Mouse (Mus musculus): ENCODE measurements around the gene Adamts10. TPM values are rescaled to one million over a fixed set of nuclear protein-coding genes. Genes with fewer than 3 reads are reported as not detected.

Adamts10 gene
- polyA plus RNA-seq, 1 experiment from 2014 or later = 103 TPM

DNA sequence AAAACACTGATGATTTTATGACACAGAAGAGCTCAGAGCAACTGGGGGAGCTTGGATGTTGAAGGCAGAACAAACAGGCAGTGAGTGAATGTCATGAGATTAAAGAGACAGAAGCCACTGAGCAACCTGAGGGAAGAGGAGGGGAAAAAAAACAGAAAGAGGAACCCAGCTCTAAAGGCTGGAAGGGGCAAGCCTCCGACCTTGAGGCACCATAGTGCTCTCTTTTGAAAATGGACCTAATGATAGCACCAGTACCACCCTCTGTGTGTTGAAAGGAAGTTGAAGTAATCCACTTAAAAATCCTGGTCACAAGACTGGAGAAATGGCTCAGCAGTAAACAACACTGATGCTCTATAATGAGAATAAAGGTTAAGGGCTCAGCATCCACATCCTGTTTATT lies 40.6 kb downstream of the Adamts10 start:
- H3K4me3 ChIP-seq = no peak overlapping the region
- H3K27me3 ChIP-seq (ENCODE audit: low read depth, poor library complexity, severe bottlenecking) = no peaks in the 10 kb centered on the region
- no peak for DNase-seq (ENCODE audit: low spot score)
- no peak overlapping the region for H3K27ac ChIP-seq
- WGBS = 64% methylated on average over 1 of the region's 1 CpGs
- no peaks in the 10 kb centered on the region for H3K4me1 ChIP-seq
- H3K9me3 ChIP-seq (replicated peaks) = no peaks in the 10 kb centered on the region
- no peaks in the 10 kb centered on the region for H3K36me3 ChIP-seq

DNA sequence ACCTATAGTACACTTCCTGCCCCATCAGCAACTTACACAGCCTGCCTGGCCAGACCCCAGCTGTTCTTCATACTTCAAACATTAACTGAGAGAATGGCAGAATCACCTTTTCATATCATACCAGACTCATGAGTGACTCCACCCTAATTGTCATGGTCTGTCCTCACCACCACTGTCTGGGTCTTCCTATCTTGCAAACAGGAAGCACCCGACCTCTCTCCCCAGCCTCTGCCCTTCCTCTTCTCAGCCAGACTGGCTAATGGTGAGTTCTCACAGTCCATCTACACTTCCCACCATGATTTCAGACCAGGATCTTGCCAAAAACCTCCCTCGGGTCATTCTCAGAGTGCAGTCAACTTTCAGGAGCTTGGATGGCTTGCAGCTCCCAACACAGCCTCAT lies 42.2 kb downstream of the Adamts10 start:
- Histone ChIP-seq H3K27me3 (ENCODE audit: low read depth, poor library complexity, severe bottlenecking) (no peaks in the 10 kb centered on the region), H3K4me1 (no peaks in the 10 kb centered on the region), H3K27ac (no peak overlapping the region), H3K4me3 (no peak overlapping the region), H3K9me3 (replicated peaks) (no peaks in the 10 kb centered on the region), H3K36me3 (no peaks in the 10 kb centered on the region)
- 81% methylated on average over 2 of the region's 2 CpGs for WGBS
- no peak for DNase-seq (ENCODE audit: low spot score)

DNA sequence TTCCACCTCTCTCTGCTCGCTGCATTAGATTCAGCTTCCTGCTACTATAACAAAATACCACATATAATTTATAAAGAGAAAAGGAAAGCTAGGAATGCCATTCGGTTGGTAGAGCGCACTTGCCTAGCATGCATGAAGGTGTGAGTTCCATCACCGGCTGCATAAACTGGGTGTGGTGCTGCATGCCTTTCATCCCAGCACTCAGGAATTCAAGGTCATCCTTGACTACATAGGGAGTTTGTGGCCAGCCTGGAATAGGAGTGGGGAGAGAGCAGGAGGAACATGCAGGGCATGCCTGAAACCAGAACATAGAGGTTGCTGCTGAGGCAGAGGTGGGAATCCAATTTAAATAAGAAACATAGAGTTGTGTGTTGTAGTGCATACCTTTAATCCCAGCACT lies 60.1 kb downstream of the Adamts10 start:
- no peak for DNase-seq (ENCODE audit: low spot score)
- H3K9me3 ChIP-seq (replicated peaks) = no peaks in the 10 kb centered on the region
- 84% methylated on average over 4 of the region's 4 CpGs for WGBS
- H3K27ac ChIP-seq = no peak overlapping the region
- no peaks in the 10 kb centered on the region for H3K27me3 ChIP-seq (ENCODE audit: low read depth, poor library complexity, severe bottlenecking)
- H3K4me1 ChIP-seq = no peaks in the 10 kb centered on the region
- no peak overlapping the region for H3K4me3 ChIP-seq
- no peaks in the 10 kb centered on the region for H3K36me3 ChIP-seq

DNA sequence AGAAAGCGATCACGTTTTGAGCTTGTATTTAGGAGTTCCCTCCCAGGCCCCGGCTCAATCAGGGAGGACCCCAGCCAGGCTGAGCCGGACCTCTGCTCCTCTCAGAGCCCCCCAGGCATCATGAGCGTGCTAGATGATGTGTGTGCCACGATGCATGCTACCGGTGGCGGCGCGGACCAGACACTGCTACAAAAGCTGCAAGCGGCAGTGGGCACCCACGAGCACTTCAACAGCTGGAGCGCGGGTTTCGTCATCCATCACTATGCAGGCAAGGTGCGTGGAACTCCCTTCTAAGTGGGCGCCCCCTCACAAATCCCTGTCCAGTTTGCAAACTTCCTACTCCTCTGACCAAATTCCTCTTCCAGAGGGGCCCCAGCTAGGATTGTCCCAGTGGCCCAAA lies 62.0 kb downstream of the Adamts10 start:
- WGBS = 73% methylated on average over 17 of the region's 17 CpGs
- Histone ChIP-seq H3K27me3 (ENCODE audit: low read depth, poor library complexity, severe bottlenecking) (no peaks in the 10 kb centered on the region), H3K36me3 (no peaks in the 10 kb centered on the region), H3K4me3 (no peak overlapping the region), H3K4me1 (no peaks in the 10 kb centered on the region), H3K27ac (no peak overlapping the region), H3K9me3 (replicated peaks) (no peaks in the 10 kb centered on the region)
- no peak for DNase-seq (ENCODE audit: low spot score)

DNA sequence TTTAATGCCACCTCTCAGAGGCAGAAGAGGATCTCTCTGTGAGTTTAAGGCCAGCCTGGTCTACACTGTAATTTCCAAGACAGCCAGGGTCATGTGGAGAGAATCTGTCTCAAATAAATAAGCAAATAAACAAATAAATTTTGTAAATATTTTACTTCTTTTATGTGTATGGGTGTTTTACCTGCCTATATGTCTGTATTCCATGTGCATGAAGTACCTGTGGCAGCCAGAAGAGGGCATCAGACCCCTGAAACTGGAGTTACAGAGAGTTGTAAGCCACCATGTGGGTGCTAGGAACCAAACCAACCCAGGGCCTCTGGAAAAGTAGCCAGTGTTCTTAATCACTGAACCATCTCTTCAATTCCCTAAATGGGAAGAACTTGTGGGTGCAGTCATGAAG lies 73.3 kb downstream of the Adamts10 start:
- Histone ChIP-seq H3K27me3 (ENCODE audit: low read depth, poor library complexity, severe bottlenecking) (no peaks in the 10 kb centered on the region), H3K36me3 (no peaks in the 10 kb centered on the region), H3K27ac (no peak overlapping the region), H3K4me1 (no peaks in the 10 kb centered on the region), H3K9me3 (replicated peaks) (no peaks in the 10 kb centered on the region; the same call in 1 of the 2 replicates), H3K4me3 (no peak overlapping the region)
- DNase-seq (ENCODE audit: low spot score) = no peak

DNA sequence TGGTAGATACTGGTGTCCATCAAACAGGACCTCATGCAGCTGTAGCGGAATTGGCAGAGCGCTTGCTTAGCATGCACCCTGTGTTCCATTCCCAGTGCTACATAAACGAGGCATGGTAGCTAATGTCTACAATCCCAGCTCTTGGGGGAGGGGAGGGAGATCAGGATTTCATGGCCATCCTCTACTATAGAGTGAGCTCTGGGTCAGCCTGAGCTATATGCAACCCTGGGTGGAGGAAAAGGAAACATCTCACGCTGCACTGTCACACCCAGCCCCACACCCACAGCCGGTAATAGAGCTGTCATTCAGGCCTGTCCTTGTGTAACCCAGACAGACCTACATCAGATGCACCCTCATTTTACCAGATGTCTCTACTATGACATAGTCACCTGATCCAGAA lies 74.5 kb downstream of the Adamts10 start:
- 93% methylated on average over 5 of the region's 5 CpGs for WGBS
- no peak overlapping the region for H3K27ac ChIP-seq
- no peak for DNase-seq (ENCODE audit: low spot score)
- no peaks in the 10 kb centered on the region for H3K36me3 ChIP-seq
- no peak overlapping the region for H3K4me3 ChIP-seq
- no peaks in the 10 kb centered on the region; the same call in 1 of the 2 replicates for H3K9me3 ChIP-seq (replicated peaks)
- H3K27me3 ChIP-seq (ENCODE audit: low read depth, poor library complexity, severe bottlenecking) = no peaks in the 10 kb centered on the region
- H3K4me1 ChIP-seq = no peaks in the 10 kb centered on the region

DNA sequence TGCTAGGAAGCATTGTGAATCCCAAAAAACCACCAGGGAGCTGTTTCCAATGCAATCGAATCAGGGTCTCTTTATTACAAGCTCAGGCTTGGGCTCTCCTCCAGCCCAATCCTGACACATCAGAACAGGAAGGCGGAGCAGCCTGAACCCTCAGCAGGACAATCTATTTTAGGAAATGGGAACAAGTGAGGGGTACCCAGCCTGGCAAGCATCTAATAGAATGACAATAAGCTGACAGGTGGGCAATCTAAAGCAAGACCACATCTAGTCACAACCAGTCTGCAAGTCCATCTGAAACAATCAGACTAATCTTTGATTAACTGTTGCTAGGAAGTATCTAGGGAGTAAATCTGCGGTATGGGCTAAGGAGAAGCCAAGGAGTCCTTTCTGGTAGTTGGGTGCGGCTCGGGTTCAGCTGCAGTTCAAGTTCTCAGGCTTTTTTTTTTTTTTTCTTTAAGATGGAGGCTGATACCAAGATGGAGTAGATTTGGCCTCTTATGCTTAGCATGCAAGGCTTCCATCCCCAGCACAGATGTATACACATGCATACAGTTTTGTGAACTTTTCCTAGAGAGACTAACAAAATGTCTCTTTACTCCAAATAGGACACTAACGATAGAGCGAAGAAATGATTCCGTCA lies 76.0 kb downstream of the Adamts10 start:
- H3K36me3 ChIP-seq = no peaks in the 10 kb centered on the region
- no peaks in the 10 kb centered on the region for H3K4me1 ChIP-seq
- no peak overlapping the region for H3K27ac ChIP-seq
- no peaks in the 10 kb centered on the region for H3K27me3 ChIP-seq (ENCODE audit: low read depth, poor library complexity, severe bottlenecking)
- no peaks in the 10 kb centered on the region; the same call in 1 of the 2 replicates for H3K9me3 ChIP-seq (replicated peaks)
- WGBS = 88% methylated on average over 8 of the region's 8 CpGs
- DNase-seq (ENCODE audit: low spot score) = no peak
- H3K4me3 ChIP-seq = no peak overlapping the region

DNA sequence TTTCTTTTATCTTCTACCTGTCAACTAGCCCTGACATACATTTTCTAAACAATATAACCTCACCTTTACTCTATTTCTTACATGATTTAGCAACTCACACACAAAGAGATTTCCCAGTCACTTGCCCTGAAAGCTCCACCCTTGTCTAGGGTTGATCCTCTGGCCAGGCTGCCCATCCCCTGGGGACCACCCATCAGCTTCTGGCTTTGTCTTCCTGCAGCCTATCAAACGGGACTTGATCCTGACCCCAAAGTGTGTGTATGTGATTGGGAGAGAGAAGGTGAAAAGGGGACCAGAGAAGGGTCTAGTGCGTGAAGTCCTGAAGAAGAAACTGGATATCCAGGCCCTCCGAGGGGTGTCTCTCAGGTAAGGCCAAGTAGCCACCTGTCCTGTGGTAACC lies 76.8 kb downstream of the Adamts10 start:
- 86% methylated on average over 3 of the region's 3 CpGs for whole genome bisulfite sequencing
- no peaks in the 10 kb centered on the region; the same call in 1 of the 2 replicates for H3K9me3 ChIP-seq (replicated peaks)
- no peak overlapping the region for H3K4me3 ChIP-seq

DNA sequence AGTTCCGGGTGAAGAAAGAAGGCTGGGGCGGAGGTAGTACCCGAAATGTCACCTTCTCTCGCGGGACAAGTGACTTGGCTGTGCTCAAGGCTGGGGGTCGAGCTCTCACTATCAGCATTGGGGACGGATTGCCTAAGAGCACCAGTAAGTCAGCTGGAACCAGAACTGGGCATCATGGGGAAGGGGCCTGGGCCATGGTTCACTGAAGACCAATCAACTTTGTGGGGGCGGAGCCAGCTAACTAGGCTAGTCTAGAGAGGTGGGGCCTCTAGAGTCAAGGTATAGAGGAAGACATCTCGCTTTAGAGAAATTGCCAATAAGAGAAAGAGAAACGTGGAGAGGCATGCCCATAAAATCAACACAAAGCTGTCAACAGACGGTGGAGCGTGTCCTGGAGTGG lies 77.9 kb downstream of the Adamts10 start:
- Histone ChIP-seq H3K9me3 (replicated peaks) (no peaks in the 10 kb centered on the region; the same call in 1 of the 2 replicates), H3K4me3 (no peak overlapping the region), H3K27ac (no peak overlapping the region), H3K36me3 (no peaks in the 10 kb centered on the region), H3K27me3 (ENCODE audit: low read depth, poor library complexity, severe bottlenecking) (no peaks in the 10 kb centered on the region), H3K4me1 (no peaks in the 10 kb centered on the region)
- 85% methylated on average over 12 of the region's 12 CpGs for WGBS
- no peak for DNase-seq (ENCODE audit: low spot score)

More for the DNA sequence above, 76.8 kb downstream of the Adamts10 start:
- Histone ChIP-seq H3K36me3 (no peaks in the 10 kb centered on the region), H3K4me1 (no peaks in the 10 kb centered on the region), H3K27me3 (ENCODE audit: low read depth, poor library complexity, severe bottlenecking) (no peaks in the 10 kb centered on the region), H3K27ac (no peak overlapping the region)
- no peak for DNase-seq (ENCODE audit: low spot score)

Other genes starting within 250 kb of the Adamts10 start
- 10.2 and 11.5 TPM in 2 replicates for gene Zfp955b, start 234.7 kb upstream of the Adamts10 start, polyA plus RNA-seq (2016; fragmentation: Nextera tagmentation; extraction: Ambion mirVana)
- gene Zfp81, start 165.3 kb upstream of the Adamts10 start, polyA plus RNA-seq (2016; fragmentation: Nextera tagmentation; extraction: Ambion mirVana) = 8.2 and 13.1 TPM in 2 replicates
- gene Zfp101, start 129.6 kb upstream of the Adamts10 start, polyA plus RNA-seq (2016; fragmentation: Nextera tagmentation; extraction: Ambion mirVana) = 19.7 and 25.5 TPM in 2 replicates
- not detected in 2 replicates for gene Actl9, start 91.3 kb upstream of the Adamts10 start, polyA plus RNA-seq (2016; fragmentation: Nextera tagmentation; extraction: Ambion mirVana)
- 1.2 and 2.0 TPM in 2 replicates for gene Myo1f, start 31.5 kb downstream of the Adamts10 start, polyA plus RNA-seq (2016; fragmentation: Nextera tagmentation; extraction: Ambion mirVana)
- 39.4 and 42.2 TPM in 2 replicates for gene Zfp414, start 104.9 kb downstream of the Adamts10 start, polyA plus RNA-seq (2016; fragmentation: Nextera tagmentation; extraction: Ambion mirVana)
- 0.56 and 0.66 TPM in 2 replicates for gene Pram1, start 113.9 kb downstream of the Adamts10 start, polyA plus RNA-seq (2016; fragmentation: Nextera tagmentation; extraction: Ambion mirVana)
- gene Hnrnpm, start 162.7 kb downstream of the Adamts10 start, polyA plus RNA-seq (2016; fragmentation: Nextera tagmentation; extraction: Ambion mirVana) = 481 and 555 TPM in 2 replicates
- gene March2, start 194.5 kb downstream of the Adamts10 start, polyA plus RNA-seq (2016; fragmentation: Nextera tagmentation; extraction: Ambion mirVana) = 30.1 and 32.5 TPM in 2 replicates
- 325 and 350 TPM in 2 replicates for gene Rab11b, start 236.3 kb downstream of the Adamts10 start, polyA plus RNA-seq (2016; fragmentation: Nextera tagmentation; extraction: Ambion mirVana)